ENCODE assay signal across 18 mouse cellular contexts in the genomic region with DNA sequence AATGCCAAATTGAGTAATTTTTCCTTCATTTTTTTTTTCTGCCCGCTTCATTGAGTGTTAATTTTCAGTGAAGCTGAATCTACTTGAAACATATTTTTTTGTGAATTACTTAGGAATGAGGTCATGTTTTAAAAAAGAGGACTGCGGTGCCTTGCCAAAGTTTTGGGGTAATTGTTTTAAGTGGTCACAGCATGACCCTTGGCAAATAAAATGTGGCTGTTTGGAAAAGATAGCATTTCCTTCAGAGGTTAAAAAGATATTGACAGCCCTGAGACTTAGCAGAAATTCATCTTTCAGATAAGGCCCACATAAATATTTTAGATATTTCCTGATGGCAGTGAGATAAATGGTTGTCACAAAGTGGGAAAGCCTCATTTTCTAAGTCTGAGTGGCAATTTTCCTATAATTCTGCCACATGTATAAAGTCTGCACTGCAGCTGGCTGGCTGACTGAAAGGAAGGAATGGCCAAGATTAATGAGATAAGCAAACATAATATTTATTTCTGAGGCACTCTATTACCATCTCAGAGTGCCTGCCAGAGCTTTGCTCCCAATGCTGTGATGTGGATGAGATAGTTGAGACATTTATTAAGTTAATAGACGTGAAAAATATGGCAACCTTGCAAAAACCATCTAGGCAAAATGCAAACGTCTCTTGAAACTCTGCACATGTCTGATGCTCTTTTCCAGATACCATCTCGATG.
DNase-seq lines count a peak whose midpoint lies in the region; ATAC-seq and TF ChIP-seq lines count a peak whose summit lies in the region.
"Had no signal": no experiment of that assay in that cellular context is flagged by ENCODE, and none has a peak within 500 bp of the region (broad histone marks: within the 10 kb centered on the region; RNA-seq: fewer than 3 reads in every experiment).

No protein-coding gene starts in this region.

- no peaks in the 10 kb centered on the region for H3K4me1 ChIP-seq in stomach, embryonic 16.5 days (ENCODE audit: control insufficient read depth, insufficient read depth, low read length)
- H3K4me1 ChIP-seq: embryonic facial prominence, embryonic 15.5 days; hindbrain, embryonic 10.5 days; neural tube, embryonic 12.5 days; stomach, embryonic 15.5 days had no signal

- H3K36me3 ChIP-seq in stomach, embryonic 16.5 days (ENCODE audit: control insufficient read depth, insufficient read depth, low read length) = no peaks in the 10 kb centered on the region
- H3K36me3 ChIP-seq: embryonic facial prominence, embryonic 15.5 days; G1E; hindbrain, embryonic 10.5 days; neural tube, embryonic 12.5 days; stomach, embryonic 15.5 days had no signal

- WGBS in stomach, embryonic 16.5 days = 17% methylated on average over 5 of the region's 5 CpGs

- TF ChIP-seq CTCF in gastrocnemius, adult 2 months (IDR thresholded peaks at IDR 0.05) = no peak

- H3K27me3 ChIP-seq in stomach, embryonic 16.5 days (ENCODE audit: control insufficient read depth, insufficient read depth, low read length) = no peaks in the 10 kb centered on the region
- H3K27me3 ChIP-seq: embryonic facial prominence, embryonic 15.5 days; neural tube, embryonic 12.5 days; stomach, embryonic 15.5 days had no signal

- no peaks in the 10 kb centered on the region for H3K9me3 ChIP-seq in stomach, embryonic 16.5 days (replicated peaks; ENCODE audit: control insufficient read depth, low read length)
- H3K9me3 ChIP-seq: embryonic facial prominence, embryonic 15.5 days; G1E; hindbrain, embryonic 10.5 days; neural tube, embryonic 12.5 days; stomach, embryonic 15.5 days had no signal

- no peak overlapping the region for H3K9ac ChIP-seq in stomach, embryonic 16.5 days (ENCODE audit: low read length)
- H3K9ac ChIP-seq: embryonic facial prominence, embryonic 15.5 days; neural tube, embryonic 12.5 days; stomach, embryonic 15.5 days had no signal

- H3K4me2 ChIP-seq in stomach, embryonic 16.5 days (ENCODE audit: low read depth, low read length) = no peak overlapping the region
- H3K4me2 ChIP-seq: embryonic facial prominence, embryonic 15.5 days; liver, embryonic 11.5 days; neural tube, embryonic 12.5 days; stomach, embryonic 15.5 days had no signal

- intact Hi-C loops in gastrocnemius, adult 2 months (cut with DNase I) = no loop called here
- intact Hi-C loops in gastrocnemius, postnatal 36 days (cut with DNase I) = no loop called here

- H3K27ac ChIP-seq in gastrocnemius, adult 2 months = no peak overlapping the region; the same call in 1 of the 2 replicates
- H3K27ac ChIP-seq in stomach, embryonic 16.5 days (ENCODE audit: low read length) = no peak overlapping the region
- H3K27ac ChIP-seq: embryonic facial prominence, embryonic 15.5 days; hindbrain, embryonic 10.5 days; neural tube, embryonic 12.5 days; stomach, embryonic 15.5 days had no signal

- peak; percentile 16 for DNase-seq in gastrocnemius, adult 2 months
- DNase-seq in gastrocnemius, postnatal 36 days = no peak
- DNase-seq in kidney, adult 9 months = peak; percentile 0
- no peak for DNase-seq in kidney, postnatal 4 days
- peak; percentile 13 for DNase-seq in urinary bladder, postnatal 14 days (ENCODE audit: low spot score)
- no peak for DNase-seq in urinary bladder, postnatal 10 days (ENCODE audit: low spot score)
- DNase-seq in right cerebral cortex, postnatal 4 days = no peak
- DNase-seq: adrenal gland, postnatal 25 days; cerebellum, postnatal 25 days had no signal

- ATAC-seq in stomach, embryonic 16.5 days (ENCODE audit: insufficient read depth, low FRiP score) = peak; percentile 50; the same call in 1 of the 2 replicates
- ATAC-seq: forebrain, embryonic 14.5 days; midbrain, embryonic 16.5 days had no signal

- H3K4me3 ChIP-seq in gastrocnemius, adult 2 months = no peak overlapping the region
- H3K4me3 ChIP-seq in stomach, embryonic 16.5 days (replicated peaks; ENCODE audit: low read length) = no peak overlapping the region
- H3K4me3 ChIP-seq: embryonic facial prominence, embryonic 15.5 days; hindbrain, embryonic 10.5 days; neural tube, embryonic 12.5 days; stomach, embryonic 15.5 days had no signal

Comparison
In these comparisons a context has a peak if more than half of its experiments do, and no peak if none do; other contexts are left out.
1. DNase-seq: peak in gastrocnemius, adult 2 months (single experiment), kidney, adult 9 months (single experiment) and urinary bladder, postnatal 14 days (single experiment); none in gastrocnemius, postnatal 36 days (0 of 2), kidney, postnatal 4 days (0 of 2), urinary bladder, postnatal 10 days (single experiment) and right cerebral cortex, postnatal 4 days (single experiment).